Mouse (Mus musculus) stomach, embryonic 16.5 days (tissue): Measurements from ENCODE around the gene Eif3d. TPM values are rescaled to one million over a fixed set of nuclear protein-coding genes. Genes with fewer than 3 reads are reported as not detected.

Experiments
- ATAC-seq: fragments of 200-750 bp; cut with Nextera tagmentation; 2 replicates; pipeline ENCODE4 v1.8.0; 2017; ENCODE audit warnings: moderate number of reproducible peaks, moderate TSS enrichment; ENCODE audit not compliant: insufficient read depth, low FRiP score
- H3K27ac ChIP-seq: fragments of 300-500 bp; sonication (generic); 2 replicates; pipeline ENCODE4 v1.5.1; 2014; ENCODE audit warnings: low read length
- H3K27me3 ChIP-seq: fragments of 300-500 bp; sonication (generic); 2 replicates; pipeline ENCODE4 v1.6.1; 2014; ENCODE audit warnings: low read length, control low read depth, mixed read lengths; ENCODE audit not compliant: control insufficient read depth, insufficient read depth
- H3K36me3 ChIP-seq: fragments of 300-500 bp; sonication (generic); 2 replicates; pipeline ENCODE4 v1.6.1; 2014; ENCODE audit warnings: low read length; ENCODE audit not compliant: control insufficient read depth, insufficient read depth
- H3K4me1 ChIP-seq: fragments of 300-500 bp; sonication (generic); 2 replicates; pipeline ENCODE4 v1.6.1; 2014; ENCODE audit warnings: low read length, control low read depth, mixed read lengths; ENCODE audit not compliant: control insufficient read depth, insufficient read depth
- H3K4me2 ChIP-seq: fragments of 300-500 bp; sonication (generic); 2 replicates; pipeline ENCODE4 v1.6.1; 2014; ENCODE audit warnings: low read depth, low read length, mixed read lengths
- H3K4me3 ChIP-seq: fragments of 300-500 bp; sonication (generic); replicated peaks from 2 replicates; pipeline ENCODE4 v1.5.1; 2014; ENCODE audit warnings: mild to moderate bottlenecking, low read length
- H3K9ac ChIP-seq: fragments of 300-500 bp; sonication (generic); 2 replicates; pipeline ENCODE4 v1.6.1; 2014; ENCODE audit warnings: low read length
- H3K9me3 ChIP-seq: fragments of 300-500 bp; sonication (generic); replicated peaks from 2 replicates; pipeline ENCODE4 v1.6.1; 2016; ENCODE audit warnings: low read length, control low read depth; ENCODE audit not compliant: control insufficient read depth
- WGBS: fragments of 180-500 bp; shearing (Covaris S2); extraction: QIAGEN DNeasy Blood & Tissue Kit; methylation state at CpG from one replicate; pipeline ENCODE4 v1.1.7; 2014; 5-methylcytosine and 5-hydroxymethylcytosine counted together
- polyA plus RNA-seq: library from polyadenylated mRNA; unstranded; fragments of >200 nt; fragmentation: Nextera tagmentation; extraction: Ambion mirVana; gene quantifications from 2 replicates; pipeline ENCODE4 v1.2.1, GENCODE M21; 2015

Gene Eif3d
- polyA plus RNA-seq, 1 experiment from 2014 or later: 186 TPM

GRCm38 (mm10) chr15:77919441-77919840 is 51.2 kb downstream of the Eif3d start:
- 70% methylated on average over 12 of the region's 12 CpGs for WGBS
- H3K9ac ChIP-seq: 0 out of 2 replicates have a peak overlapping the region, but pooled peaks have one; percentile 47
- ATAC-seq: peak; percentile 28; the same call in 1 of the 2 replicates

GRCm38 (mm10) chr15:77916851-77917544 is 53.6 kb downstream of the Eif3d start:
- no peak overlapping the region for H3K27ac ChIP-seq
- WGBS: 33% methylated on average over 8 of the region's 8 CpGs
- no peak overlapping the region for H3K9ac ChIP-seq
- no peak overlapping the region for H3K4me3 ChIP-seq
- H3K4me1 ChIP-seq: peaks cover 8% of the 10 kb centered on the region; the same call in 1 of the 2 replicates
- H3K4me2 ChIP-seq: no peak overlapping the region
- no peaks in the 10 kb centered on the region for H3K9me3 ChIP-seq
- no peaks in the 10 kb centered on the region for H3K27me3 ChIP-seq
- ATAC-seq: no peak; the same call in 1 of the 2 replicates
- peaks cover 4% of the 10 kb centered on the region for H3K36me3 ChIP-seq

More at GRCm38 (mm10) chr15:77919441-77919840, 51.2 kb downstream of the Eif3d start:
- Histone ChIP-seq H3K4me2 (no peak overlapping the region), H3K36me3 (peaks cover 10% of the 10 kb centered on the region), H3K4me1 (peaks cover 8% of the 10 kb centered on the region; the same call in 1 of the 2 replicates), H3K4me3 (no peak overlapping the region), H3K9me3 (no peaks in the 10 kb centered on the region), H3K27me3 (no peaks in the 10 kb centered on the region), H3K27ac (peak overlapping the region; percentile 78)

- WGBS: 98% methylated on average over 4 of the region's 4 CpGs
- no peak overlapping the region for H3K4me2 ChIP-seq
- no peak for ATAC-seq
- H3K27me3 ChIP-seq: no peaks in the 10 kb centered on the region
- H3K9ac ChIP-seq: no peak overlapping the region
- H3K4me3 ChIP-seq: no peak overlapping the region
- H3K4me1 ChIP-seq: peaks cover 7% of the 10 kb centered on the region
- H3K9me3 ChIP-seq: no peaks in the 10 kb centered on the region
- H3K27ac ChIP-seq: no peak overlapping the region
- peaks cover 4% of the 10 kb centered on the region for H3K36me3 ChIP-seq
These were observed 55.3 kb downstream of the Eif3d start for GRCm38 (mm10) chr15:77915287-77915686.

GRCm38 (mm10) chr15:77914507-77914906 is 56.1 kb downstream of the Eif3d start:
- no peak overlapping the region for H3K27ac ChIP-seq
- no peak for ATAC-seq
- H3K36me3 ChIP-seq: peaks cover 4% of the 10 kb centered on the region
- no peak overlapping the region for H3K4me2 ChIP-seq
- H3K27me3 ChIP-seq: no peaks in the 10 kb centered on the region
- H3K4me3 ChIP-seq: no peak overlapping the region
- H3K9me3 ChIP-seq: no peaks in the 10 kb centered on the region
- 98% methylated on average over 3 of the region's 3 CpGs for WGBS
- H3K4me1 ChIP-seq: peaks cover 7% of the 10 kb centered on the region
- no peak overlapping the region for H3K9ac ChIP-seq

GRCm38 (mm10) chr15:77913054-77913453 is 57.6 kb downstream of the Eif3d start:
- H3K27ac ChIP-seq: no peak overlapping the region
- no peak for ATAC-seq
- H3K4me3 ChIP-seq: no peak overlapping the region
- 68% methylated on average over 8 of the region's 8 CpGs for WGBS
- no peak overlapping the region for H3K4me2 ChIP-seq
- H3K9me3 ChIP-seq: no peaks in the 10 kb centered on the region
- H3K36me3 ChIP-seq: peaks cover 4% of the 10 kb centered on the region
- peaks cover 11% of the 10 kb centered on the region for H3K4me1 ChIP-seq
- no peak overlapping the region; the same call in 1 of the 2 replicates for H3K9ac ChIP-seq
- H3K27me3 ChIP-seq: no peaks in the 10 kb centered on the region

- 56% methylated on average over 7 of the region's 7 CpGs for WGBS
- no peak overlapping the region for H3K27ac ChIP-seq
These were observed 58.0 kb downstream of the Eif3d start for GRCm38 (mm10) chr15:77912585-77912984.

GRCm38 (mm10) chr15:77912048-77912447 is 58.6 kb downstream of the Eif3d start:
- peaks cover 4% of the 10 kb centered on the region; the same call in 1 of the 2 replicates for H3K36me3 ChIP-seq
- H3K4me1 ChIP-seq: peaks cover 16% of the 10 kb centered on the region
- no peak overlapping the region for H3K9ac ChIP-seq
- H3K9me3 ChIP-seq: no peaks in the 10 kb centered on the region
- H3K27ac ChIP-seq: no peak overlapping the region; the same call in 1 of the 2 replicates
- no peak overlapping the region for H3K4me3 ChIP-seq
- no peak overlapping the region for H3K4me2 ChIP-seq
- 39% methylated on average over 5 of the region's 5 CpGs for WGBS
- no peak for ATAC-seq
- no peaks in the 10 kb centered on the region for H3K27me3 ChIP-seq

More at GRCm38 (mm10) chr15:77912585-77912984, 58.0 kb downstream of the Eif3d start:
- Histone ChIP-seq H3K4me1 (peaks cover 13% of the 10 kb centered on the region), H3K9ac (no peak overlapping the region; the same call in 1 of the 2 replicates), H3K4me3 (no peak overlapping the region), H3K9me3 (no peaks in the 10 kb centered on the region), H3K27me3 (no peaks in the 10 kb centered on the region), H3K4me2 (no peak overlapping the region), H3K36me3 (peaks cover 4% of the 10 kb centered on the region)
- no peak for ATAC-seq

GRCm38 (mm10) chr15:77911065-77911464 is 59.5 kb downstream of the Eif3d start:
- 15% methylated on average over 2 of the region's 2 CpGs for WGBS

More at GRCm38 (mm10) chr15:77911065-77911464, 59.5 kb downstream of the Eif3d start:
- Histone ChIP-seq H3K4me3 (no peak overlapping the region), H3K27ac (peak overlapping the region; percentile 59), H3K36me3 (peaks cover under 1% of the 10 kb centered on the region; the same call in 1 of the 2 replicates), H3K27me3 (no peaks in the 10 kb centered on the region), H3K9ac (0 out of 2 replicates have a peak overlapping the region, but pooled peaks have one; percentile 13), H3K9me3 (no peaks in the 10 kb centered on the region), H3K4me1 (peaks cover 25% of the 10 kb centered on the region), H3K4me2 (no peak overlapping the region)
- ATAC-seq: peak; percentile 74; the same call in 1 of the 2 replicates
